Comparison of ENCODE assay signal across 11 mouse cellular contexts in the genomic region with DNA sequence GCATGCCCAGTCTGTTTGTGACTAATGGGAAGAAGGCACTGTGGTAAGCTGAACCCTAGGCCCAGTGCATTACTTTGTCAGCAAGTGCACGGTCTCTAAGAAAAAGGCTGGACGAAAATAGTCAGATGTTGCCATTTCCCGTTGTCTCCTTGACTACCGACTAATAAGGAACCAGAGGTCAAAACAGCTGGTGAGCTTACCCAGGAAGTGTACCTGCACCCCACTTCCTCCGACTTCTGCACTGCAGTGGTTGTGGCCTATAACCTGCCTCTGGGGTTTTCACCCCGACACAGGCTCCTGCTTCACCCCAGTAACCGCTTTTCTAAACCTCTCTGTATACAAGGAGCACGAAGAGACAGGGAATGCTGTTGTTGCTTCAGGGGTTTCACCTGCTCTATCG. TPM values are rescaled to one million over a fixed set of nuclear protein-coding genes. Genes with fewer than 3 reads are reported as not detected.
DNase-seq lines count a peak whose midpoint lies in the region; ATAC-seq lines count a peak whose summit lies in the region.
"Had no signal": no experiment of that assay in that cellular context is flagged by ENCODE, and none has a peak within 500 bp of the region (broad histone marks: within the 10 kb centered on the region; RNA-seq: fewer than 3 reads in every experiment).

No protein-coding gene starts in this region.

- 36% methylated on average over 9 of the region's 9 CpGs for WGBS in hindbrain, embryonic 12.5 days
- WGBS in hindbrain, embryonic 11.5 days, result 38% methylated on average over 9 of the region's 9 CpGs

- ATAC-seq in hindbrain, embryonic 12.5 days (ENCODE audit: low FRiP score), result no peak
- no peak for ATAC-seq in hindbrain, embryonic 11.5 days (ENCODE audit: low FRiP score)
- peak; percentile 84 for ATAC-seq in common myeloid progenitor, adult 5-6 weeks (replicated peaks; ENCODE audit: low read depth, poor library complexity, severe bottlenecking)
- ATAC-seq in neutrophil, adult 5-6 weeks (ENCODE audit: extremely low read depth, insufficient number of reproducible peaks, low FRiP score, poor library complexity, severe bottlenecking), result peak; percentile 97
- no peak for ATAC-seq in erythroid progenitor cell, adult 5-6 weeks (replicated peaks; ENCODE audit: low FRiP score, poor library complexity, severe bottlenecking)

- no peaks in the 10 kb centered on the region for H3K36me3 ChIP-seq in hindbrain, embryonic 12.5 days
- H3K36me3 ChIP-seq in hindbrain, embryonic 11.5 days (ENCODE audit: control insufficient read depth, insufficient read depth, low read length), result no peaks in the 10 kb centered on the region
- H3K36me3 ChIP-seq: G1E; liver, embryonic 15.5 days had no signal

- no peak overlapping the region for H3K4me3 ChIP-seq in hindbrain, embryonic 12.5 days
- no peak overlapping the region for H3K4me3 ChIP-seq in hindbrain, embryonic 11.5 days (ENCODE audit: low read depth, low read length)
- H3K4me3 ChIP-seq: liver, embryonic 15.5 days had no signal

- H3K27me3 ChIP-seq in hindbrain, embryonic 12.5 days, result no peaks in the 10 kb centered on the region
- no peaks in the 10 kb centered on the region for H3K27me3 ChIP-seq in hindbrain, embryonic 11.5 days (ENCODE audit: control insufficient read depth, insufficient read depth, low read length)
- H3K27me3 ChIP-seq: liver, embryonic 15.5 days had no signal

- DNase-seq in hindbrain, embryonic 11.5 days (ENCODE audit: low spot score), result no peak
- DNase-seq in A20 (ENCODE audit: low read depth, low spot score), result peak; percentile 82
- no peak for DNase-seq in cerebellum, adult 11-12 months
- no peak for DNase-seq in gastrocnemius, adult 8-10 months (ENCODE audit: low spot score in 2 of 2)
- DNase-seq: right cerebral cortex, adult 18-20 months had no signal

- no peak overlapping the region for H3K9ac ChIP-seq in hindbrain, embryonic 12.5 days
- no peak overlapping the region for H3K9ac ChIP-seq in hindbrain, embryonic 11.5 days (ENCODE audit: low read depth, low read length)
- H3K9ac ChIP-seq: liver, embryonic 15.5 days had no signal

- 0 out of 2 replicates have a peak overlapping the region, but pooled peaks have one; percentile 14 for H3K27ac ChIP-seq in hindbrain, embryonic 12.5 days
- H3K27ac ChIP-seq in hindbrain, embryonic 11.5 days (ENCODE audit: low read depth, low read length), result no peak overlapping the region
- H3K27ac ChIP-seq: liver, embryonic 15.5 days had no signal

- no peak overlapping the region for H3K4me2 ChIP-seq in hindbrain, embryonic 12.5 days (replicated peaks)
- H3K4me2 ChIP-seq in hindbrain, embryonic 11.5 days (replicated peaks; ENCODE audit: low read depth, low read length), result no peak overlapping the region
- H3K4me2 ChIP-seq: liver, embryonic 15.5 days had no signal

- no peaks in the 10 kb centered on the region for H3K9me3 ChIP-seq in hindbrain, embryonic 12.5 days (replicated peaks)
- H3K9me3 ChIP-seq in hindbrain, embryonic 11.5 days (ENCODE audit: control insufficient read depth, low read length), result no peaks in the 10 kb centered on the region
- H3K9me3 ChIP-seq: G1E; liver, embryonic 15.5 days had no signal

- peaks cover 19% of the 10 kb centered on the region for H3K4me1 ChIP-seq in hindbrain, embryonic 12.5 days
- H3K4me1 ChIP-seq in hindbrain, embryonic 11.5 days (replicated peaks; ENCODE audit: control insufficient read depth, insufficient read depth, low read length), result no peaks in the 10 kb centered on the region; the same call in 1 of the 2 replicates

RNA-seq across cellular contexts. Expression of a gene that starts 30.3 kb away (rescaled TPM):
- polyA plus RNA-seq in hindbrain, embryonic 12.5 days (2016; fragmentation: Nextera tagmentation; extraction: Ambion mirVana), result 25.3 and 25.7 TPM in 2 replicates
- 19.0 and 33.4 TPM in 2 replicates for polyA plus RNA-seq in hindbrain, embryonic 11.5 days (2014; fragmentation: Nextera tagmentation; extraction: Ambion mirVana)
- total RNA-seq in common myeloid progenitor, adult 5-6 weeks (2017), result 11.8 and 12.5 TPM in 2 replicates
- 68.8 and 71.9 TPM in 2 replicates for total RNA-seq in neutrophil, adult 5-6 weeks (2017)
- total RNA-seq in erythroid progenitor cell, adult 5-6 weeks (2015; ENCODE audit: low replicate concordance), result 5.9 and 7.9 TPM in 2 replicates
- total RNA-seq in erythroid progenitor cell, adult 5-6 weeks (2017; ENCODE audit: low replicate concordance), result 1.7 and 3.2 TPM in 2 replicates
- 10 to 100 TPM; 13.9 to 20.4 (median 18.7) TPM for total RNA-seq in gastrocnemius, adult 8-10 months (2022)

Comparison
In these comparisons a context has a peak if more than half of its experiments do, and no peak if none do; other contexts are left out.
1. ATAC-seq: peak in common myeloid progenitor, adult 5-6 weeks (single experiment) and neutrophil, adult 5-6 weeks (single experiment); none in hindbrain, embryonic 12.5 days (single experiment), hindbrain, embryonic 11.5 days (single experiment) and erythroid progenitor cell, adult 5-6 weeks (single experiment).